Mouse (Mus musculus): ENCODE data around the gene Opa3. TPM values are rescaled to one million over a fixed set of nuclear protein-coding genes. Genes with fewer than 3 reads are reported as not detected.

Gene Opa3
- polyA plus RNA-seq, 2 experiments = 8.3 to 12.8 TPM

GRCm38 (mm10) chr7:19295503-19296185 lies 67.5 kb downstream of the Opa3 start:
- ATAC-seq (ENCODE audit: insufficient read depth) (peak; percentile 33), DNase-seq (ENCODE audit: low read depth in 3 of 3, low spot score in 3 of 3) (peak in 2 of 3 experiments; percentile 64 to 75)
- H3K27me3 ChIP-seq (ENCODE audit: control insufficient read depth, insufficient read depth, low read length) = no peaks in the 10 kb centered on the region
- H3K27ac ChIP-seq = no peak overlapping the region
- H3K9ac ChIP-seq (replicated peaks) = peak overlapping the region; percentile 10; the same call in 1 of the 2 replicates
- H3K4me3 ChIP-seq (ENCODE audit: insufficient read depth in 1 of 2, low read depth in 2 of 2, low read length in 2 of 2) = peak overlapping the region; percentile 44 to 68
- peaks cover 14 to 16% of the 10 kb centered on the region in 2 experiments for H3K4me1 ChIP-seq (replicated peaks; ENCODE audit: control insufficient read depth in 2 of 2, insufficient read depth in 2 of 2, low read length in 1 of 2)
- no peaks in the 10 kb centered on the region for H3K9me3 ChIP-seq (ENCODE audit: control insufficient read depth, low read length)
- peak; percentile 94 for TF ChIP-seq CTCF (IDR thresholded peaks at IDR 0.05; ENCODE audit: low read depth)
- TF ChIP-seq EP300 (IDR thresholded peaks at IDR 0.05; ENCODE audit: low read depth) = no peak
- 12% methylated on average over 22 of the region's 22 CpGs for WGBS (ENCODE audit: insufficient replicate concordance)
- no peaks in the 10 kb centered on the region for H3K36me3 ChIP-seq (replicated peaks; ENCODE audit: control insufficient read depth, insufficient read depth, low read depth)
- H3K4me2 ChIP-seq (ENCODE audit: low read depth) = peak overlapping the region; percentile 59

DNA sequence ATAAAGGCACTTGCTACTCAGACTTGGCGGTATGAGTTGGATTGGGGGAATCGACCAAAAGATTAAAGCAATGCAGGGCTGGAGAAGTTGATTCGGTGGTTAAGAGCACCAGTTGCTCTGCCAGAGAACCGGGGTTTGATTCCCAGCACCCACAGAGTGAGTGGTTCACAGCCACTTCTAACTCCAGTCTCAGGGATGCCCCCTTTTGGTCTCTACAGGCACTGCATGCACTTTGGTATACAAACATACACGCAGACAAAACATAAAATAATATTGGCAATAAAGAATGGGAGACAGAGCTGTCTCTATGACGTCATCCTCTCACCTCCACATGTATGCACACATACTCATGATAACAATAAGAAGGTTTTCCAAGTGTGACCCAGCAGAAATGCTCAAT lies 68.9 kb downstream of the Opa3 start:
- no peak overlapping the region for H3K4me3 ChIP-seq (ENCODE audit: insufficient read depth in 1 of 2, low read depth in 2 of 2, low read length in 2 of 2)
- 76% methylated on average over 6 of the region's 6 CpGs for WGBS (ENCODE audit: insufficient replicate concordance)
- H3K9me3 ChIP-seq (ENCODE audit: control insufficient read depth, low read length) = no peaks in the 10 kb centered on the region
- DNase-seq (ENCODE audit: low read depth in 3 of 3, low spot score in 3 of 3) (no peak), ATAC-seq (ENCODE audit: insufficient read depth) (no peak)
- H3K36me3 ChIP-seq (replicated peaks; ENCODE audit: control insufficient read depth, insufficient read depth, low read depth) = no peaks in the 10 kb centered on the region
- TF ChIP-seq CTCF (IDR thresholded peaks at IDR 0.05; ENCODE audit: low read depth) (peak; percentile 31), EP300 (IDR thresholded peaks at IDR 0.05; ENCODE audit: low read depth) (no peak)
- H3K4me1 ChIP-seq (replicated peaks; ENCODE audit: control insufficient read depth in 2 of 2, insufficient read depth in 2 of 2, low read length in 1 of 2) = peaks cover 3 to 9% of the 10 kb centered on the region in 2 experiments
- no peak overlapping the region for H3K9ac ChIP-seq (replicated peaks)
- no peak overlapping the region for H3K27ac ChIP-seq
- H3K27me3 ChIP-seq (ENCODE audit: control insufficient read depth, insufficient read depth, low read length) = peaks cover 9% of the 10 kb centered on the region
- no peak overlapping the region for H3K4me2 ChIP-seq (ENCODE audit: low read depth)

DNA sequence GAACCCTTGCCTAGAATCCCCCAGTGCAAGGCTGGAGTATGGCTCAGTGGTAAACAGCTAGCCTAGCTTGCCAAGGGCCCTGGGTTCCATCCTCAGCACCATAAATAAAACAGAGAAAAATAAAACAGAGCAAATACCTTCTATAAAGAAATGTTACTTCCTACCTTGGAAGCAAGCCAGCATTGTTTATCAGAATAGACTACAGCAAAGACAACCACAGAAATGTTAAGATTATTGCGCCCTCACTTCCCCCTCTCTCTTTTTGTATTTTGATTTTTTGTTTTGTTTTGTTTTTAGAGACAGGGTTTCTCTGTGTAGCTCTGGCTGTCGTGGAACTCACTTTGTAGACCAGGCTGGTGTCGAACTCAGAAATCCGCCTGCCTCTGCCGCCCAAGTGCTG lies 69.7 kb downstream of the Opa3 start:
- Histone ChIP-seq H3K4me2 (ENCODE audit: low read depth) (no peak overlapping the region), H3K27ac (no peak overlapping the region), H3K36me3 (replicated peaks; ENCODE audit: control insufficient read depth, insufficient read depth, low read depth) (no peaks in the 10 kb centered on the region), H3K4me1 (replicated peaks; ENCODE audit: control insufficient read depth in 2 of 2, insufficient read depth in 2 of 2, low read length in 1 of 2) (peaks cover 3 to 7% of the 10 kb centered on the region in 2 experiments; a peak in 2 of 4 replicates), H3K4me3 (ENCODE audit: insufficient read depth in 1 of 2, low read depth in 2 of 2, low read length in 2 of 2) (no peak overlapping the region), H3K9me3 (ENCODE audit: control insufficient read depth, low read length) (no peaks in the 10 kb centered on the region), H3K9ac (replicated peaks) (no peak overlapping the region), H3K27me3 (ENCODE audit: control insufficient read depth, insufficient read depth, low read length) (peaks cover 17% of the 10 kb centered on the region)
- no peak for DNase-seq (ENCODE audit: low read depth in 3 of 3, low spot score in 3 of 3)
- TF ChIP-seq EP300 (IDR thresholded peaks at IDR 0.05; ENCODE audit: low read depth) (no peak), CTCF (IDR thresholded peaks at IDR 0.05; ENCODE audit: low read depth) (no peak)
- ATAC-seq (ENCODE audit: insufficient read depth) = no peak
- WGBS (ENCODE audit: insufficient replicate concordance) = 69% methylated on average over 5 of the region's 5 CpGs

DNA sequence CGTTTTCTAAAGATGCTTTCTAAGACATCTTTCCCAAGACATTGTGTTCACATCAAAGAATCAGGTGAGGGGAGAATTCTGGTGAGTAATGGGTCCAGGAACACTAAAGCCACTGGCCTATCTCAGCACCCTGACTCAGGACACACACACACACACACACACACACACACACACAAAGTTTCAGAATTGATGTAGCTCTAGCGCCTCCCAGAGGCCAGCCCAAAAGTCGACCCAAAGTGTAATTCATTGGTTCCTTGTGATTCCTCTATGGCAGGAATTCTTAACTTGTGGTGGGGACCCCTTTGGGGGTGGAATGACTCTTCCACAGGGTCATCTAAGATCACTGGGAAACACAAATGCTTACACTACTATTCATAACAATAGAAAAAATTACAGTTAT lies 71.1 kb downstream of the Opa3 start:
- Histone ChIP-seq H3K36me3 (replicated peaks; ENCODE audit: control insufficient read depth, insufficient read depth, low read depth) (no peaks in the 10 kb centered on the region), H3K9me3 (ENCODE audit: control insufficient read depth, low read length) (no peaks in the 10 kb centered on the region), H3K4me1 (replicated peaks; ENCODE audit: control insufficient read depth in 2 of 2, insufficient read depth in 2 of 2, low read length in 1 of 2) (peaks cover 3% of the 10 kb centered on the region in 2 experiments; a peak in 1 of 4 replicates), H3K4me3 (ENCODE audit: insufficient read depth in 1 of 2, low read depth in 2 of 2, low read length in 2 of 2) (no peak overlapping the region), H3K27me3 (ENCODE audit: control insufficient read depth, insufficient read depth, low read length) (peaks cover 31% of the 10 kb centered on the region), H3K9ac (replicated peaks) (no peak overlapping the region), H3K4me2 (ENCODE audit: low read depth) (no peak overlapping the region), H3K27ac (no peak overlapping the region)
- ATAC-seq (ENCODE audit: insufficient read depth) (no peak), DNase-seq (ENCODE audit: low read depth in 3 of 3, low spot score in 3 of 3) (no peak)
- WGBS (ENCODE audit: insufficient replicate concordance) = 16% methylated on average over 3 of the region's 3 CpGs
- TF ChIP-seq CTCF (IDR thresholded peaks at IDR 0.05; ENCODE audit: low read depth) (peak; percentile 68), EP300 (IDR thresholded peaks at IDR 0.05; ENCODE audit: low read depth) (no peak)

DNA sequence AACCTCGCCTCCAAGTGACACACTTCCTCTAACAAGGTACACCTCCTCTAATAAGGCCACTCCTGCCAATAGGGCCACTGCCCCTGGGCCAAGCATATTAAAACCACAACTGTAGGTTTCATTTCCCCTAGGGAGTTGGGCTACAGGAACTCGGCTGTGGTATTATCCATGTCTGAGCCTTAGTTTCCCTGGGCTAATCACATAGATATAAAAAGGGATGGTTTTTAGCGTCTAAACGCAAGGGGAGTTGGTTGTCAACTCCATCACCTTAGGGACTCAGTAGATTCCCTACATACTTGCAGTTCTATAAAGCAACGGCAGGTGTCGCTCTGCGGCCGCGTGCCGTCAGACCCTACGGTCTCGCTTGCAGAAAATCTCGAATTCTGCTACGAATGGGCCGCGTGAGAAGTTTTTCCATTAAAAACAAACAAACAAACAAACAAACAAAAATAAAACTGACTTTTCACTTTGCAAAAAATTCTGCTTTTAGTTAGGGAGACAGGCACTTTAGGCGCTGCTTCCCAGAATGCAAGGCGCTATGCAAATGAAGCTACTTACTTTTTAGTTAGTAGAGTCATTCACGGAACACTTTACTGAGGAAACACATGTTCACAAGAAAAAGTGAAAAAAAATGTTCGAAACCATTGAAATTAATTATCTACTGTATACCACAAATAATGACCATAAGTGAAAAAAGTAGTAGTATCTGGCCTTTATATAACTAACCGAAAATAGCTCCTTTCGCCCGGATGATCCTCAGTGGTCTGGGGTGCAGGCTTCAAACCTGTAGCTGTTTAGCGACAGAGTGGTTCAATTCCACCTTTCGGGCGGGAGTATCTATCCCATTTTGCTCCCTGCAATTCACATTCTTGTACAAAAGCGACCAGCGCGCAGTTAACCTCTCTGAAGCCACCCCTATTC lies 72.6 kb downstream of the Opa3 start:
- peak; percentile 97 for TF ChIP-seq CTCF (IDR thresholded peaks at IDR 0.05; ENCODE audit: low read depth)
- peak; percentile 25; the same call in 1 of the 2 replicates for TF ChIP-seq EP300 (IDR thresholded peaks at IDR 0.05; ENCODE audit: low read depth)

More for the DNA sequence above, 72.6 kb downstream of the Opa3 start:
- peak overlapping the region; percentile 25; the same call in 1 of the 2 replicates for H3K9ac ChIP-seq (replicated peaks)
- ATAC-seq (ENCODE audit: insufficient read depth) = peak; percentile 87
- H3K27ac ChIP-seq = no peak overlapping the region
- no peaks in the 10 kb centered on the region for H3K36me3 ChIP-seq (replicated peaks; ENCODE audit: control insufficient read depth, insufficient read depth, low read depth)
- H3K4me3 ChIP-seq (ENCODE audit: insufficient read depth in 1 of 2, low read depth in 2 of 2, low read length in 2 of 2) = peak overlapping the region; percentile 57 to 60
- peaks cover 0 to 3% of the 10 kb centered on the region in 2 experiments; a peak in 1 of 4 replicates for H3K4me1 ChIP-seq (replicated peaks; ENCODE audit: control insufficient read depth in 2 of 2, insufficient read depth in 2 of 2, low read length in 1 of 2)
- H3K9me3 ChIP-seq (ENCODE audit: control insufficient read depth, low read length) = no peaks in the 10 kb centered on the region
- DNase-seq (ENCODE audit: low read depth in 3 of 3, low spot score in 3 of 3) = peak in 1 of 3 experiments; percentile 64
- WGBS (ENCODE audit: insufficient replicate concordance) = under 1% methylated on average over 29 of the region's 29 CpGs
- peak overlapping the region; percentile 54 for H3K4me2 ChIP-seq (ENCODE audit: low read depth)
- H3K27me3 ChIP-seq (ENCODE audit: control insufficient read depth, insufficient read depth, low read length) = peaks cover 46% of the 10 kb centered on the region

All from liver, embryonic 14.5 days (tissue).